Mouse (Mus musculus) E14TG2a.4 (cell line): ENCODE results near the gene March5.

Experiments used
- CTCF ChIP-seq: conservative IDR thresholded peaks from 2 replicates; pipeline ENCODE4 v1.5.1; 2014; ENCODE audit warnings: low read length
- POU5F1 ChIP-seq: IDR thresholded peaks from 2 replicates; pipeline ENCODE4 v1.6.1; 2014; ENCODE audit warnings: low read length, borderline replicate concordance

DNA sequence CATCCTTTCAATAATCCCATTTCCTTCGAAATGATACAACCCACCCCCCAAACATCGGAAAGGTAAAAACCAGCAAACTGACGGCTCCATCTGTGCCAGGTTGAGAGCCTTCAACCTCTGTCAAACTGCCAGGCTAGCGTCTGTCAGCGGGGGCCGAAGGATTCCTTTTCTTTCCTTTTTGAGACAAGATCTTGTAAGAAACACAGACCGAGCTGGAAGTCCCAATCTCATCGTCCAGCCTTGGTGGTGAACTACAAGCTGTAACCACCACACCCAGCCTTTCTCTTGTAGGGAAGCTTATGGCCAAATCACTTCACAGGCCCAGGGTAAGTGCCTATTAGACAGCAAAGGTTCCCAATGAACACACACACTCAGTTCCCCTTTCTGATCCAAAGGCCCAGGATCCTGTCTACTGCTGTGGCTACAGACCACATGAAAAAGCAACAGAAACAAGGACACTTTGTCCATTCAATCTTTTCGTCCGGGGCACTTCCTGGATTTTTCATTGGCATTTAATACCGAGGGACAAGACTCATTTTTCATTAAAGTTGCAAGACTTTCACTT lies 34.7 kb upstream of the March5 start:
- TF ChIP-seq CTCF, result no peak
- TF ChIP-seq POU5F1, result no peak
